Mouse (Mus musculus) stomach, postnatal 0 days (tissue): Measurements from ENCODE around the gene Sowaha.

Experiments used
- CTCF ChIP-seq: IDR thresholded peaks from 2 replicates; pipeline ENCODE4 v1.5.1; 2016; ENCODE audit warnings: antibody characterized with exemption, low read depth, mild to moderate bottlenecking, moderate library complexity
- EP300 ChIP-seq: optimal IDR thresholded peaks from 2 replicates; pipeline ENCODE3; 2016; ENCODE audit warnings: antibody characterized with exemption

DNA sequence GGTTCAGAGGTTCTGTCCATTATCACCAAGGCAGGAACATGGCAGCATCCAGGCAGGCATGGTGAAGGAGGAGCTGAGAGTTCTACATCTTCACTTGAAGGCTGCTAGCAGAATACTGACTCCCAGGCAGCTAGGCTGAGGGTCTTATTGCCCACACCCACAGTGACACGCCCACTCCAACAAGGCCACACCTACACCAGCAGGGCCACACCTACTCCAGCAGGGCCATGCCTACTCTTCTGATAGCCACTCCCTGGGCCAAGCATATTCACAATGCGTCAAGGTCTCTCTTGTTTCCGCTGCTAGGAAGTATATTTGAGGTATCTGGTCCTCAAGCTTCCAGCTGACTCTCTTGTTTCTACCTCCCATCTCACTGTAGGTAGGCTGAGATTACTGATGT lies 21.1 kb downstream of the Sowaha start:
- TF ChIP-seq CTCF (no peak), EP300 (no peak)
